Mouse (Mus musculus): ENCODE measurements around the gene Atoh8.

DNA sequence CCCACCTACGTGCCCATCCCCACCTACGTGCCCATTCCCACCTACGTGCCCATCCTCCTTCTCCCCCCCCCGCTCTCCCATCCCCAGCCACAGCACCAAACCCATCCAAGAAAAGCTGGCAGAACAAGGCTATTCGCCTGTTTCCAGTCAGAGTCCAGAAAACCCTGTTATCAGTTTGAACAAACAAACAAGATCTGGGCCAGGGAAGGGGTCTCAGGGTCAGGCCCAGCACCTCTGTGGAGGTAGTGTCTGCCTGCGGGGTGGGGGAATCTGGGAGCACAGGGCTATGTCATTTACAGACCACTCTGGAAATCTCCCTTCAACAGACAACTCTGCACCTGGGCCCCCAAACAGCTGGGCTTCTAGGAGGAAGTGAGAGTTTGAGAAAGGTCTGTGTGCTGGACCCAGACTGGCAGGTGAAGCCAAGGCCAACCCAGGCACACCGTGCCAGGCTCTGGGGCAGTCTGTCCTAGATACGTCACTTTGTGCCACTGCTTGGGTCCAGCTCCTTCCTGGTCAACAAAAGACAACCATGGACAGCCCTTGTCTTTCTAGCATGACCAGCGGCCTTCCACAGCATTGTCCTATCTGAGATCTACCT, 7.6 kb downstream of the Atoh8 start:
- TF ChIP-seq EP300 (IDR thresholded peaks at IDR 0.05; ENCODE audit: low read depth) = no peak
- no peak for TF ChIP-seq CTCF (IDR thresholded peaks at IDR 0.05; ENCODE audit: low read depth)
